Mouse (Mus musculus) thymus, postnatal 14 days (tissue): ENCODE measurements at regions not wholly inside any gene's neighbourhood (a gene's known extent, or its start where the extent isn't known, plus 50 kb on each side); places are given as distances from the start of the nearest gene placed in this dataset.

Source experiments
- DNase-seq: peaks from one replicate; pipeline ENCODE4 v3.0.0; 2021

DNA sequence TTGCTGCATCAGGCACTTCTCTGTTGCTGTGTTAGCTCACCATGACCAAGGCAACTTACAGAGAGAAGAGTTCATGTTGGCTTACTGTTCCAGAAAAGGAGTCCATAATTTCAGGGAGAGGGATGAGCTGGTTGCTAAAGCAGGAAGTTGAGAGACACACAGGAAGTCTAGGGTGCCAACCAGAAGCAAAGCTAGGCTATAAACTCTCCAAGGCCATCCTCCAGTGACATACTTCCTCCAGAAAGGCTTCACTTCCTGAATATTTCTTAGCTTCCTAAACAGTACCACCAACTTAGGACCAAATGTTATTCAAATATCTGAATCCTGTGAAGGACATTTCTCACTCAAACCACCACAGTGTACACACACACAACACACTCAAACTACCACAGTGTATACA, 2010.6 kb downstream of the A830018L16Rik start:
- DNase-seq = no peak

DNA sequence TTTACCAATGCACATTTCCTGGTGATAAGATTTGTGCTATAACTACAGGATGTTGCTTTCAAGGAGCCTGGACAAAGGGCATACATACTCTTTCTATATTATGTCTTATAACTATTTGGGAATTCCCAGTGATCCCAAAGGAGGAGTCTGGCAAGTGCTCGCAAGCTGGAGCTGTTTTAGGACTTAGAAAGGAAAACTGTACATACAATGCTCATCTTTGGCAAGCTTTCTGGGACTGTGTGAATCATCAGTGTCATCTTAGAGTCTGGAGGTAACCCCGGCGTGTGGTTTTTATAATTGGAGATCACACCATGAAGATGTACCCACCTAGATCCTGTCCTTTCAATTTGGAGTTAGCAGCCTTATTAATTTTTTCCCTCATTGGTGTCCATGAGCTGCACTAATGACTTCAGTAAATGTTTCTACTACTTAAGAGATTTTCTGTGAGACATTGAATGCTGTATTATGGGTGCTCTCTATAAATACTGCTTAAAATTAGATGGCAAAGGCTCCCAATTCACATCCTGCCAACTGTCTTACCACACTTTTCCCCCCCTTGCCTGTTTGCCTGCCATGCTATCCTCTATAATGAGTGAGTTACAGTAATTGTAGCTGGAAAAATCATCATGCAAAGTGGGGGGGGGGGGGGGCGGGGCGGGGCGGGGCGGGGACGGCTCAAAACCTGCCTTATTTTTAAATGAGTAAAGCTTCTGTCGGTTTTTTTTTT, 2011.9 kb downstream of the A830018L16Rik start:
- DNase-seq = no peak

DNA sequence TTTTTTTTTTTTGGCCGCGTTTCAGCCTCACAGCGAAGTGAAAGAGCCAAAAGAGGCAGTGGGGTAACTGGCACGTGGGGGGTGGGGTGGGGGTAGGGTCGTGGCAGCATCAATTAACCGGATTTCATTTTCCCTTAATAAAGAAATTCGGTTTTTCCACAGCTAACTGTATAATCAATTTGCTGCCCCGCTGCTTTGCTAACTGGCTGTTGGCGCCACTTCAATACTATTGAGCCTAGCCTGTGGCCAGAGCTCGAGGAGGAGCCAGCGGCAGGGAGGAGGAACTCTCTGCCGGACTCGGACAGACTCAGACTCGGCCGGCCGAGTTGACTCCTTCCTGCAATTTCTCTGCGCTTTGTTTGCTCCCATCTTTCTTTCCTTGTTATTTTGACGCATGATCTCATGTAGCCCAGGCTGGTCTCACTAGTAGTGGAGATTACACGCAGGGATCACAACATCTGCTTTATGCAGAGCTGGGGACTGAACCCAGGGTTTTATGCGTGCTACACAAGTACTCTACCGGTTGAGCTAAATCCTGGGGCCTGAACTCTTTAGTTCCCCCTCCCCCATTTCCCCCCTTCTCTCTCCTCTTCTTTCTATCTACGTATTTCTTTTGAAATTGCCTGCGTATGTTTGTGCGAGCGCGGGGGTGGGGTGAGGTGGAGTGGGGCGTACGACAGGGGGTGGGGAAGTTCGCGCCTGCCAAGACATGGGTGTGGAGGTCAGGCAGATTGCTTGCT, 2012.6 kb downstream of the A830018L16Rik start:
- DNase-seq = peak; percentile 71

DNA sequence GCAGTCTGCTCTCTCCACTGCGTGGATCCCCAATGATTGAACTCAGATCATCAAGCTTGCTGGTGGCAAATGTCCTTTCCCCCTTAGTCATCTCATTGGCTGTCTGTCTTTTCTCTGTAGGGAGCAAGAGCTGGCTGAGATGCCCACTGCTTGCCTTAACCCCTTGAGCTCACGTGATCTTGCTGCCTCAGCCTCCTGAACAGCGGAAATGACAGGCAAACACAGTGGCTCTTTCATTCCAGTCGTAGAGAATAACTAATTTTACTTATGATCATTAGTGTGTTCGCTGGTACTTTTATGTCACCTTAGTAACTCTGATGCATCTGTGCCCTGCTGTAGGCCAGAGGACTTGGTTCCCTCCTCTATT, 2013.1 kb downstream of the A830018L16Rik start:
- no peak for DNase-seq

DNA sequence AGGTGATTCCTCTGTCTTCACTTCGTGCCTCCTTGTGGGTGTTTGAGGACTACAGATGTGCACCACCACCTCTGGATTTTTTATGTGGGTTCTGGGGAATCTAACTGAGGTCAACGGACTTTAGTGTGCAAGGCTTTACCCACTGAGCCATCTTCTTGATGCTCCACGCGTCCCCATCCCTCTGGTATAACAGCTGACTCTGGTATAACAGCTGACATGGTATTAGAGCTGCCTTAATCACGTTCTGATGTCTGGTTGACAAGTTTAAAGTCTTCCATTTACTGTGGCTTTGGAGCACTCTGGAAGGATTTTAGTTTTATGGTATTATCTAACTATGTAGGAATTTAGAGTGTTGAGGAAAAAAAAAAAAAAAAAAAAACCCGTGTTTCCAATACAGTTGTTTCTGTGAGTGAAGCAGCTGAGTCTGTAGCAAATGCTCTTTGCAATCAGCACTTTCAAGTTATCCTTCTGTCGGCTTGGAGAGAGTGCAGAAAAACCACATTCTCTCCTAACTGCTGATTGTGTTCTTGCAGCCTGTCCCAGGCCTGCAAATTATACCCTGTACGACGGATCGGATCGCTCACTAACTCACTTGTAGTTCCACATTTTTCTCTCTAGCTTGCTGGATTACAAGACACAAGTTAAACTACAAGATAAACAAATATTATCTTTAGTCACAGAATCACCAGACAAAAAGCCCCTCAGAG, 2013.7 kb downstream of the A830018L16Rik start:
- DNase-seq = no peak

DNA sequence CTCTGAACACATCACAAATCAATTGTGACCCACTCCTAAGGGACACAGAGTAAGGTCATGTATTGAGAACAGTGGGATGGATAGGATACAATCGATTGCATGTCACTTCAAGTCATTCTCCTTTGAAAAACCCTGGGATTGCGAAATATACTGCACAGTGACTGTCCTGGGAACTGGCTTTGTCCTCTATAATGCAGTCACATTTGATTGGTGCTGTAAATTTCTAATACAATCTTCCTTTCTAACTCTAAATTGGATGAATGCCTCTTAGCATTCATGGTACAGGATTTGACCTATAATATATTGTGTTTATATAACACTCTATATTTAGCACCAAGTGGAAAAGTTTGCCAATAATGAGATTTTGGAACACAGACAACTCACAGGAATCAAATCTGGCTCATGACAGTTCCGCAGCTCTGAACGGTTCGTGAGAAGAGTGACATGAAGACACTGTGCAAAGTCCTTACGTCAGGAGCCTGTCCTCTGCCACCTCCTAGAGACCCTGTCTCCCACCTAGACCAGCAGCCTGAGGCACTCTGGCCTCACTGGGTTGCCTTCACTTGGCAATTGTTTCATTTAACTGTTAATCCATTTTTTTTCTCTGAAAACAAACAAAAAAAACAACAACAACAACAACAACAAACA, 2024.0 kb downstream of the A830018L16Rik start:
- no peak for DNase-seq

DNA sequence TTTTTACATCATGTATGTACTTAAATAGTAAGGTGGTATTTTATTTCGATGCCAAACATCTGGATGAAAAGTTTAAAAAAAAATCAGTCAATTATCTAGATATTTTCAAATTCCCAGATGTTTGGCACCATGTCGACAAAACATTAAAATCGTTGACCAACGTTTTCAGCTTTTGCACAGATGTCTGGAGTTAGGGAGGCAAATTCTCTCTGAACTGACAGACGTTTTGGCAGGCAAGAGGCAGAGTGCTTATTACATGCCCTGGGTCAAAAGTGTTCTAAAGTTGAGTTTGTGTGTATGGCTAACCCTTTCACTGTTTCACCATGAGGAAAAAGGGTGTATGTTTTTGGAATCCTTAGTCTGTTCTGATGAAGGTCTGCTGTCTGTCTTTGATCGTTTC, 2028.5 kb downstream of the A830018L16Rik start:
- no peak for DNase-seq

DNA sequence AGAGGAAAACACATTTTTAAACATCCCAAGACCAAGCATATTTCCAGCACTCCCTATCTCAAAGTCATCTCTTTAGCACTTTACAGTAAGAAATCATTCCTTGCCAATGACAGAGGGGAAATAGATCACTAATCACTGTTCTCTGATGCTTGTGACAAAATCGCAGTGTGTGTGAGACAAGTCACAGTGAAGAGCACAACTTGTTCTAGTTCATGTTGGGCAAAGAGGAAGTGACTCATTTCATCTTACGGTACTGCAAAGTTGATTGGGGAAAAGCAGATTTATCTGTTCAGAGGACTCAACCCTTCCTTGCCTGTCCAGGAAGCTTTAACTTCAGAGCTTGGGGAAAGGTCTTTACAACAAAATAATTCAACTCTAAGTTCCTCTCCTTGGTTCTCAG, 2040.6 kb downstream of the A830018L16Rik start:
- DNase-seq = no peak

DNA sequence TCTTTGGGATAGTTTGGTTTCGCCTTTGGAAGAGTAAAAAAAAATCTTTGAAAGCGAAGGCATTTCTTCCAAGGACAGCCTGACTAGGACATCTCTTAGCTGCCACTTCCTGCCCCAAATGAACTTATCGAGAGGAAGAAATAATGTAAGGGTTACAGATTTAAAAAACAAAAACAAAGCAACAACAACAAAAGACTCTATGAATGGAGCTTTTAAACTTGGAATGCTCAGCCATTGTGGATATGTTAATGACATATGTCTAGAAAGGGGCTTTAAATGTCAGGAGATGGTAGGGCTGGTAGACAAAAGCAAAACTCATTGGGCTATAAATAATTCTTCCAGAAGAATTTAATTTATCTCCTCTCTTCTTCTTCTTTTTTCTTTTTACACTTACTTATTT, 2041.7 kb downstream of the A830018L16Rik start:
- no peak for DNase-seq

DNA sequence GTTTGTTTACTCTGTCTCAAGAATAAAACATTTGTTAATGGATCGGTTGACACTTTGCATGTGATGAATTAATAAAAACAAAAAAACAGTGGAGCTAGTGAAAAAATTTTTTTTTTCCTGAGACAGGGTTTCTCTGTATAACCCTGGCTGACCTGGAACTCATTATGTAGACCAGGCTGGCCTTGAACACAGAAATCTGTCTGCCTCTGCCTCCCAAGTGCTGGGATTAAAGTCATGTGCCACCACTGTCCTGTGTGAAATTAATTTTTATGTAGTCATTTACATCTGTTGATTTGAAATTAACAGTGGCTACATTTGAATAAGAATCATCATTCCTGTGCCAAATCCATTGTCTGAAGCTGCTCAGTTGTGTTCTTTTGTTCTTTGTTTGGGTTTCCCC, 2050.4 kb downstream of the A830018L16Rik start:
- no peak for DNase-seq

DNA sequence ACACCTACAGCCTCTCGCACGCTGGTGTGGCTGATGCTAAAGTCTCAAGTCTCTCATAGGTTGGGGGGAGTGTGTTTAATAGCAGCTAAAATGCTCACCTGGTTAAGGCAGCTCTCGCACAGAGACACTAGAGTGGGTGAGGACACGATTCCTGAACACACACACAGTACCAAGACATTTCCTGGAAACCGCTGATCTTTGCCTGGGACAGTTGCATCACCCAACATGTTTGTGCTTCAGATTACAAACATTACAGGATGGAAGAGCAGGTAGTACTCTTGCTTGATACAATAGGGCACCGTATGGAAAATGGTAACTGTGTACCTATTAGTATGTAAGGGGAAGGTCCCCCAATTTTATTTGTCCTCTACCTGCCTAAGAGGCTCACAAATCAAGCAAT, 2053.3 kb downstream of the A830018L16Rik start:
- DNase-seq = no peak

DNA sequence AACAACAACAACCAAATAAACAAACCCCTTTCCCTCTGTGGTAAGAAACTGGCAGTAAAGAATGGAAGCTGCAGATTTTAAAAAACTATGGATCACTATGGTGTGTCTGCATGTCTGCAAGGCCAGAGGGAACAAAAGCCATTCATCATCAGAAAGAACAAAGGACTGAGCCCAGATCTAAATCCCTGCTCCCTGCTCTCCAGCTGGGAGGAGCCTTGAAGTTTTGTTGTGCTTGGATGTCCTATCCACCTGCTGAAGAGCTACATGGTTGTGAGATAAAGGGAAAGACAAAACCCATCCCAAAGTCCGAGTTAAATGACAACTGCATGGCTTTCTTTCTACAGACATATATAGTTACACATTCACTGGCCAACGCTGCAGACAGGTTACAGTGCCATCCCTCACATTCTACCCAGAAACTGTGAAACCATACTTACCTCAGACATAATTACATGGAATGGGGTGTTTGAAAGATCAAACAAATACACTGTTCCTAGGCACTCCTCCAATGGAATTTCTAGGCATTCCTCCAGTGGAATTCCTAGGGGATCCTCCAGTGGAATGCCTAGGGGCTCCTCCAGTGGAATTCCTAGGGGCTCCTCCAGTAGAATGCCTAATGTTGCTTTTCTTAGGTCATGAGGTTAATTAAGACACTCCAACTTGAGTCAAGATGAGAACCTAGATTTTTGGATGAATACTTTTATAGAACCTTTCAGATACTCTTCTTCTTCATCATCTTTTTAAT, 2054.2 kb downstream of the A830018L16Rik start:
- no peak for DNase-seq

DNA sequence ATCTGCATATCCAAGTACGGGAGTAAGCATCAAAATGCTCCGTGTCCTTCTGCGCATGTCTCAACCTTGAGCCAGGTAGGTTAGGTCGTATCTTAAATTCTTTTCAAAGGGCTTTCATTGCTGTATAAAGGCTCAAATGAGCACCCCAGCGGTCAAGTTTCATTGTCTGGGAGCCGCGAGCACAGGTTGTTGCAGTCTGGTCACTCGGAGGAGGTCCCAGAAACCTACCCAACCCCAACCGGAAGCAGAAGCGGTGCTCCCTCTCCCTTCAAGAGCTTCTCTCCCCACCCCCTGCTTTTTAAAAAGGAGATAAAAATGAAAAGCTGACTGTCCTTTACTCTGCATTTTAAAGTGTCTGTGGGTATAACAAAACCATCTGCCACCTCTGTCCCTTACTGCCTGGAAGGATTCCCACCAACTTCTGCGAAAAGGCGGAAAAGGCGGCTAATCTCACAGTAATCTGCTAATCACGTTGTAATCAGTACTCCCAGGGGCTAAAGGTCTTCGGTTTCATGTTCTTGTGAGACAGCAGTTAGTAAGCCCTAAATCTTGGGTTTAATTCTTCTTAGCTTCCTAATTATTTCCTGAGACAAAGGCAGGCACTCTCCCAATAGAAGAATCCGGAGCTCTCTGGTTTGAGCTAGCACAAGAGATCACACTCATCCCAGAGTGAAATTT, 2081.0 kb downstream of the A830018L16Rik start:
- DNase-seq = peak; percentile 20

DNA sequence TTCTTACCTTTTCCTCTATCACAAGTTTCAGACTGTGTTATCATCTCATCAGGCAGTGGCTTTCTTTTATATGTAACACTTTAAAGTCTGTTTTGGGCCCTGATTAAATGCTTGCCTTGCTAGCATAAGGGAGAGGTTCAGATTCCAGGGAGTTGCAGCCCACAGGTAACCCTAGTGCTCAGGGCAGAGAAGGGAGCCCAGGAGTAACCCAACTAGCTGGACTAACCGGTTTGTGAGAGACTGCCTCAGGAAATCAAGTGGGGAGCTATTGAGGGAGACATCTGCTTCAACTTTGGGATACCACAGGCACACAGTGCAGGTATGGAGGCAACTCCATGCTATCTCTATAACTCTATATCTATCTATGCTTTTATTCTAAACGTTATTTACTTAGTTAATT, 2082.5 kb downstream of the A830018L16Rik start:
- no peak for DNase-seq

DNA sequence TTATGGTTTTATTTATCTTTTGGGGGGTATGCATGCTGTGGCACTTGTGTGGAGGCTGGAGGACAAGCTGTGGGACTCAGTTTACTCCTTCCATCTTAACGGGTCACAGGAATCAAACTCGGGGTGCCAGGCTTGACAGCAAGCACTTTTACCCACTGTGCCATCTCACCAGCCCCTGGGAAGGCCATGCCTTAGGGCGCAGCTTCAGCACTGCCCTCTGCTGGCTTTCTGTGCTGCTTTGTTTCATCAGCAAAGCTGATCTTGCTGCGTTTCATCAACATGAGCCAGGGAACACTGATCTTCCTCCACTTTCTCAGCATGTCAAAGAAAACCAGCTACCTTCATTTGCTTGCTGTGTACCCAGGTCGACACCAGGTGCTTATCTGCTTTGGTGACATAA, 2086.6 kb downstream of the A830018L16Rik start:
- DNase-seq = peak; percentile 80

DNA sequence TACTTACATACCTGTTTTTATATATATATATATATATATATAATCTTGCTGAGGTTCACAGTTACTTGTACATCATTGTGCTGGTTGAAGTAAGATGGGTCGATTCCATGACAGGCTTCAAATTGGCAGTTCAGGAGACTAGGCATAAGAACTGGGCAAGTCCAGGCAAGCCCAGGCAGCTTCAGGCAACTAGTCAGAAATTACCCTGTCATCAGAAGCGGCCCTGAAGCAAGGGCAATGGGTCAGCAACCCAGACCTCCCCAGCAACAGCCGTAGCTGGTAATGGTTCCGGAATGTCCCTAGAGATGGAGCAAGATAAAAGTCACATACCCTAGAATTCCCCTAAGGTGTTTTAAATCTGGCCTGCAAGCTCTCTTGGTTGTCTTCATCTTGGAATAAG, 2088.0 kb downstream of the A830018L16Rik start:
- DNase-seq = no peak

DNA sequence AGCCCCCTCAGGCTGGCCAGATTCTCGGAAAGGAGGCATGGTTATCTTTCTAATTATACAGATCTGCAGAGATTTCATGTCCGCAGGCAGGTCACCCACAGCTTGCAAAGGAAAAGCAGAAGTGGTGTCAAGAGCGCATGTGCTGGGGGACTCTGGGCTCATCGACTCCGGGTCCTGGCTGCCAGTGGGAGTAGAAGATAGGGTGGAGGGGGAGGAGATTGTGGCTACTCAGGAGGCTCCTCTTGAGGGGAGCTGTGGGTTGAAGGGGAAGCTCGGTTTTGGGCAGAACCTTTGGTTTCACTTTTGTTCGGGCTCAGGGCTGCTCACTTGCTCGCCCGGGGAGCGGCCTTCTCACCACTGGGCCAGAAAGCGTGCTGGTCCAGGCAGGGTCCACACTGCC, 2099.9 kb downstream of the A830018L16Rik start:
- peak; percentile 28 for DNase-seq
